Mouse (Mus musculus): ENCODE data around the gene Fitm1. TPM values are rescaled to one million over a fixed set of nuclear protein-coding genes. Genes with fewer than 3 reads are reported as not detected.

The Fitm1 gene
- total RNA-seq, 2 experiments from 2014 or later = not detected

DNA sequence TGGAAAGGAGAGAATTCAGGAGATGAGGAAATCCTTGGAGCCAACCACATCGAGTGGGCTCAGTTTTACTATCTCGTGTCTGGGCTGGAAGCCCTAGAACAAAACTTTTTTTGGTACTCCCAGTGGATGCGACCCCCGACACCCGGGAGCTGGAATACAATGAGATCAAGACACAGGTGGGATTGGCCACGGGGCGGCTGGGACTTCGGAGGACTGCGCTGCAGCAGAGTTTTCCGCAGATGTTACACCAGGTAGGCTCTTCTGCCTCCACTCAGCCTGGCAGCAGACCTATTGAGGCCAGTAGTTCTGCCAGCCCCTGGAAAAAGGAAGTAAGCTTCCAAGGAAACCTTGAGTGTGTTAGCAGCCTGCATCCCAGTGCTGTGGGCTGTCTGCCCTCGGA, 12.2 kb upstream of the Fitm1 start:
- no peak for DNase-seq (ENCODE audit: low spot score in 2 of 2)
- intact Hi-C loops (cut with DNase I) = no loop called here

DNA sequence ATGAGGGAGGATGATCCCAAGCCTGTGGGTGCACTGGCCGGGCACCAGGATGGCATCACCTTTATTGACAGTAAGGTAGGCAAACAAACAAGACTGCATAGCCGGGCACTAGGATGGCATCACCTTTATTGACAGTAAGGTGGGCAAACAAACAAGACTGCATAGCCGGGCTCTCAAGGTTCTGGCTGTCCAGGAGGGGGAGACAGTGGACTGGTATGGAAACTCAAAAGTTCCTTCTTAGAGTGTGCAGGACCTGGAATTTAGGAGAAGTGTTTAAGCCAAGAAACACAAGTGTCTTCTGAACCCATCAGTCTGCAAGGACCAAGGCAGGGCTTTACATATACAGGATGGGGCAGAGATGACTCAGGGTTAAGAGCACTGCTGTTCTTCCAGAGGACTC, 9.7 kb upstream of the Fitm1 start:
- no peak for DNase-seq (ENCODE audit: low spot score in 2 of 2)
- intact Hi-C loops (cut with DNase I) = no loop called here

GRCm38 (mm10) chr14:55567496-55567895, 7.9 kb upstream of the Fitm1 start:
- intact Hi-C loops (cut with DNase I) = no loop called here
- DNase-seq (ENCODE audit: low spot score in 2 of 2) = no peak

GRCm38 (mm10) chr14:55570588-55570987, 4.8 kb upstream of the Fitm1 start:
- intact Hi-C loops (cut with DNase I) = no loop called here
- no peak for DNase-seq (ENCODE audit: low spot score in 2 of 2)

DNA sequence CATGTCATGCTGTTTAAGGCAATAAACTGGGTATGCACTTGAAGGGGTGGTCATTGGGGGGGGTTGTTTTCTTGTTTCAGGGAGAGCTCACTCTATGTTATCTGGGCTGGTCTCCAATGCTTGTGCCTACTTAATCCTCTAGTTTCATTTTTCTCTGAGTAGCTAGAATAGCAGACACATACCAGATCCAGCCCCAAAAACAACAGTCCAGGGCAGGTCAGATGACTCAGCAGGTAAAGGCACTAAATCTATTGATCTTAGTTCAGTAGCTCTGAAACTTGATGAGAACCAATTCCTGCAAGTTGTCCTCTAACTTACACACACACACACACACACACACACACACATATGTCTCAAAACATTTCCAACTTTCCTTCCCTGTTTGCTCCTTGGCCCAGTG, 3.7 kb upstream of the Fitm1 start:
- intact Hi-C loops (cut with DNase I) = no loop called here
- DNase-seq (ENCODE audit: low spot score in 2 of 2) = no peak

GRCm38 (mm10) chr14:55575711-55576110, 294 bp downstream of the Fitm1 start:
- no peak for DNase-seq (ENCODE audit: low spot score in 2 of 2)
- intact Hi-C loops (cut with DNase I) = no loop called here

DNA sequence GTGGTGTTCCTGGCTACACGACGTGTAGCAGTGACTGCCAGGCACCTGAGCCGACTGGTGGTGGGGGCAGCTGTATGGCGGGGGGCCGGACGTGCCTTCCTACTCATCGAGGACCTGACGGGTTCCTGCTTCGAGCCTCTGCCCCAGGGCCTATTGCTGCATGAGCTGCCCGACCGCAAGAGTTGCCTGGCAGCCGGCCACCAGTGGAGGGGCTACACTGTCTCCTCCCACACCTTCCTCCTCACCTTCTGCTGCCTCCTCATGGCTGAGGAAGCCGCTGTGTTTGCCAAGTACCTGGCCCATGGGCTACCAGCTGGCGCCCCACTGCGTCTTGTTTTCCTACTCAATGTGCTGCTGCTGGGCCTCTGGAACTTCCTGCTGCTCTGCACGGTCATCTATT, 959 bp downstream of the Fitm1 start:
- intact Hi-C loops (cut with DNase I) = no loop called here
- DNase-seq (ENCODE audit: low spot score in 2 of 2) = no peak

DNA sequence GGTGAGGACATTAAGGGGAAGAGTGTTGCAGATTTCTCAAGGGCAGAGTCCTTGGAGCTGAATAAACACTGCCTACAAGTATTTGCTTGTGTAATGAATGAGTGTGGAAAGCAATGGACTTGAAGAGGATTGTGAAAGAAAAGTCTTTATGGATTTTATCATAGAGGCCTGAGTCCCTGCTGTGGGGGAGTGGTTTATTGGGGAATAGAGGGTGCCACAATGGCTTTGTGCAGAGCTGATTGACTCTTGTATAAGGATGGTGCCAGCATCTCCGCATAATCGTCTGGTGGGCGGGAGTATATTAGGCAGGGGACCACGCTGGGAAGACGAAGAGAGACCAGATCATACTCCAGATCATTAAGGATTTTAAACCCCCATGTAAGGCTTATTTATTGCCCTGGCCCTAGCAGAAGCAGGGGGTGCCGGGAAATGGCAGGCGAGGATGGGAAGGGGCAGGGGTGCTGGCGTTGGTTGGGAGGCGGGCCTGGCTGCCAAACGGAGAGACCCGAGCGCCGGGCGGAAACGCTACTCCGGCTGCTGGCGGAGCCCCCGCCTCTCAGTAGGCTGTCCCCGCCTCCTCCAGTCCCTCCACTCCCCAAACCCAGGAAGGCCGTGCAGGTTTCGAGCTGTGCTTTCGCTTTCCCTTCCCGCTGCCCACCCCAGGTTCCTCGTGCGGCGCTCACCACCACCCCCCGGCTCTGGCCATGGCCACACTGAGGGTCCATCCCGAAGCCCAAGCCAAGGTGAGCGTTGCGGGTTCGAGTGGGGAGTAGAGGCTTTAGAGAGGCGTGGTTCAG, 2.7 kb downstream of the Fitm1 start, which contains the start of gene Psme1:
TSS of gene Psme1 (plus strand) at position 253 of the 797 bp plus-strand sequence.
- intact Hi-C loops (cut with DNase I) = no loop called here
- DNase-seq (ENCODE audit: low spot score in 2 of 2) = peak; percentile 67 to 75

- peak in 1 of 2 experiments; percentile 42 for DNase-seq (ENCODE audit: low spot score in 2 of 2)
- intact Hi-C loops (cut with DNase I) = no loop called here
Observed at GRCm38 (mm10) chr14:55578668-55579269, 3.4 kb downstream of the Fitm1 start.

DNA sequence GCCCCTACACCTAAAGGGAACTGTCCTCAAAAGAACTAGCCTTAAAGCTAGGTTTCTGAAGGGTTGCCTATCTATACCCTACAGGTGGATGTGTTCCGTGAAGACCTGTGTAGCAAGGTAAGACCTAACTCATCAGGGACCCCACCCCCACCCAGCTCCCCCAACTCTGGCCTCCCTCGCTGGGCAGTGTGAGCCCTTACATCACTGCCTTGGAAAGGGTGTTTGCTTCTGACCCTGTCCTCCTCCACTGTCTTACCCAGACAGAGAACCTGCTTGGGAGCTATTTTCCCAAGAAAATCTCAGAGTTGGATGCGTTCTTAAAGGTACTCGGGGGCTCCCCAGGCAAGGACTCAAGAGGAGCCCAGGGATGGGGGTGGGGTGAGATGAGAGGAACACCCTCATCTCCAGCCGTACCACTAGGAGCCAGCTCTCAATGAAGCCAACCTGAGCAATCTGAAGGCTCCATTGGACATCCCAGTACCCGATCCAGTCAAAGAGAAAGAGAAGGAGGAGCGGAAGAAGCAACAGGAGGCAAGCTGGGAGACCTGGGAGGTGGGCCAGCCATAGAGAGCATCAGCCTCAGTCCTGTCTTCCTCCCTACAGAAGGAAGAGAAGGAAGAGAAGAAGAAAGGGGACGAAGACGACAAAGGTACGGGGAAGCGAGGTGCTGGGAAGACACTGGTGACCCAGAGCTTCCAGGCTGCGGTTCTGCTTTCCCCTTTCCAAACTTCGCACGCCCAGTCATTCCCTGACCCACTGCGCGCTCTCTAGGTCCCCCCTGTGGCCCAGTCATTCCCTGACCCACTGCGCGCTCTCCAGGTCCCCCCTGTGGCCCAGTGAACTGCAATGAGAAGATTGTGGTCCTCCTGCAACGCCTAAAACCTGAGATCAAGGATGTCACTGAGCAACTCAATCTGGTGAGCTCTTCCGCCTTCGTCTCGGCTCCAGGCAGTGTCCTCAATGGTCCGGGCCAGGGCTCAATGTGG, 4.4 kb downstream of the Fitm1 start:
- no peak for DNase-seq (ENCODE audit: low spot score in 2 of 2)
- intact Hi-C loops (cut with DNase I) = no loop called here

GRCm38 (mm10) chr14:55580731-55581130, 5.3 kb downstream of the Fitm1 start:
- intact Hi-C loops (cut with DNase I) = no loop called here
- DNase-seq (ENCODE audit: low spot score in 2 of 2) = no peak

GRCm38 (mm10) chr14:55581981-55582681, 6.7 kb downstream of the Fitm1 start:
- DNase-seq (ENCODE audit: low spot score in 2 of 2) = no peak
- intact Hi-C loops (cut with DNase I) = no loop called here

DNA sequence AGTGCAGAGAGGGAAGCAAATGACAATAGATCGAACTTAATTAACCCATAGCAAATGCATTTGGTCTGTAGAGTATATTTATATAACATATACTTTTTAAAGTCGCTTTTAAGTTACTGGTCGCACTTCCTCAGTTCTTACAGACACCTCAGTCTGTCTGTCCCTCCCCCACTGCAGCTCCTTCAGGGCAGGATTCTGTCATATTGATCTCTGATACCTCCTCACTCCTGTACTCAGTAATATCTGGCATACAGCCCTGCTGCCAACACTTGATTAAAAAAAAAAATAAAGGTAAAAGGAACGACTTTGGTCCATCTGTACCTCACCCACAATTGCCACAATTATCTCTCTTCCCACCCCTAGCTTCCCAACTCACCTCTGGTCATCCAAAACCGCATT, 8.9 kb downstream of the Fitm1 start:
- DNase-seq (ENCODE audit: low spot score in 2 of 2) = no peak
- intact Hi-C loops (cut with DNase I) = no loop called here

GRCm38 (mm10) chr14:55584702-55585565, 9.5 kb downstream of the Fitm1 start, which contains the start of gene Emc9:
Gene Emc9 (minus strand): TSS chr14:55585302.
- intact Hi-C loops (cut with DNase I) = no loop called here
- peak in 1 of 2 experiments; percentile 49 for DNase-seq (ENCODE audit: low spot score in 2 of 2)

GRCm38 (mm10) chr14:55585566-55585960, 10.1 kb downstream of the Fitm1 start:
- intact Hi-C loops (cut with DNase I) = no loop called here
- no peak for DNase-seq (ENCODE audit: low spot score in 2 of 2)

DNA sequence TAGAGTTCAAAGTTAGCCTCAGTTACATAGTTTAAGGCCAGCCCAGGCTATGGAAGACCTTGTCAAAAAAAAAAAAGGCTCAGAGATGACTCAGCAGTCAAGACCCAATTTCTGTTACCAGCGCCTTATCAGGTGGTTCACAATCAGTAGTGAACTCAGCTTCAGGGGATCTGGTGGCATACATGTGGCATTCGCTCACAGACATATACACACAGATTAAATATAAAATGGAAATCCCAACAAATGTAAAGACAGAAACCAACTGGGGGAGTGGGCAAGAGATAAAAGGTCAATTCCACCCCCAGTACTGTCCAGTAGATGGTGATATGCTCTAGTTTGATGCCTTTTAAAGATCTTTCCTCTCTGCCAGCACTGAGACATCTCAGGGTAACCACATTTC, 10.7 kb downstream of the Fitm1 start:
- intact Hi-C loops (cut with DNase I) = no loop called here
- no peak for DNase-seq (ENCODE audit: low spot score in 2 of 2)

GRCm38 (mm10) chr14:55589271-55589670, 13.9 kb downstream of the Fitm1 start:
- intact Hi-C loops (cut with DNase I) = no loop called here
- DNase-seq (ENCODE audit: low spot score in 2 of 2) = no peak

GRCm38 (mm10) chr14:55589771-55590448, 14.5 kb downstream of the Fitm1 start:
- no peak for DNase-seq (ENCODE audit: low spot score in 2 of 2)
- intact Hi-C loops (cut with DNase I) = no loop called here

Measured in left cerebral cortex, postnatal 14 days (tissue).